Mouse (Mus musculus): Measurements from ENCODE around the gene Mfsd2a. TPM values are rescaled to one million over a fixed set of nuclear protein-coding genes. Genes with fewer than 3 reads are reported as not detected.

The Mfsd2a gene
- polyA plus RNA-seq (2015; fragmentation: Nextera tagmentation; extraction: Ambion mirVana), result not detected in 2 replicates

DNA sequence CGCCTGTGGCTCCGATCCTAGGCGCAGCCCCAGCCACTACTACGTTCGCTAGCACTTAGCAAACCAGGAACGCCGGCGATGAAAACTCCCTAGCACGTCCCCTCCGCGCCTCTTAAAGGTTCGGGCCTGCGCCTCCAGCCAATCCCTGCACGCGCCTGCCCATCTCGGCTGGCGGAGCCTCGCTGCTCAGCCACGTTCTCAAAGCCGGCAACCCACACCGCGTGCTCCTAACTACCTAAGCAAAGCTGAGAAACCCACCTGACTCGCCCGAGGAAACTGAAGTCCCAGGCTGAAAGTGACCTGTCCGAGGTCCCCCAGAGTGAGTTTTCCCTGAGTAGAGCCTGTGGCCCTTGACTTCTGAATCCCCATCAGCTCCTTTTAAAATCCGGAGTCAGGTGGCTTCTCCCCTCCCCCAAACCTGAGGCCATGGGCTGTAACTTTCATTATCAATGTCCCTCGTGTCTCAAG, at the start of gene Mfsd2a:
Mfsd2a (minus strand) TSS at position 89 of the 468 bp plus-strand sequence.
- H3K27me3 ChIP-seq (ENCODE audit: insufficient read depth, low read length), result peaks cover 55% of the 10 kb centered on the region
- H3K36me3 ChIP-seq (replicated peaks; ENCODE audit: insufficient read depth, low read length), result no peaks in the 10 kb centered on the region
- TF ChIP-seq EP300 (IDR thresholded peaks at IDR 0.05; ENCODE audit: low read depth) (no peak), CTCF (IDR thresholded peaks at IDR 0.05; ENCODE audit: low read depth) (no peak)
- DNase-seq (peak; percentile 26), ATAC-seq (peak; percentile 15; the same call in 1 of the 2 replicates)
- WGBS (ENCODE audit: insufficient replicate concordance), result under 1% methylated on average over 27 of the region's 27 CpGs
- peak within 1 kb of the TSS; percentile 46 for H3K4me3 ChIP-seq (ENCODE audit: low read depth, low read length)
- peaks cover 17% of the 10 kb centered on the region for H3K4me1 ChIP-seq (ENCODE audit: insufficient read depth)
- H3K27ac ChIP-seq (ENCODE audit: low read depth), result no peak within 1 kb of the TSS
- H3K4me2 ChIP-seq (ENCODE audit: low read depth, low read length), result peak within 1 kb of the TSS; percentile 77
- no peaks in the 10 kb centered on the region for H3K9me3 ChIP-seq (ENCODE audit: low read length)
- H3K9ac ChIP-seq (replicated peaks), result peak within 1 kb of the TSS; percentile 1; the same call in 1 of the 2 replicates

DNA sequence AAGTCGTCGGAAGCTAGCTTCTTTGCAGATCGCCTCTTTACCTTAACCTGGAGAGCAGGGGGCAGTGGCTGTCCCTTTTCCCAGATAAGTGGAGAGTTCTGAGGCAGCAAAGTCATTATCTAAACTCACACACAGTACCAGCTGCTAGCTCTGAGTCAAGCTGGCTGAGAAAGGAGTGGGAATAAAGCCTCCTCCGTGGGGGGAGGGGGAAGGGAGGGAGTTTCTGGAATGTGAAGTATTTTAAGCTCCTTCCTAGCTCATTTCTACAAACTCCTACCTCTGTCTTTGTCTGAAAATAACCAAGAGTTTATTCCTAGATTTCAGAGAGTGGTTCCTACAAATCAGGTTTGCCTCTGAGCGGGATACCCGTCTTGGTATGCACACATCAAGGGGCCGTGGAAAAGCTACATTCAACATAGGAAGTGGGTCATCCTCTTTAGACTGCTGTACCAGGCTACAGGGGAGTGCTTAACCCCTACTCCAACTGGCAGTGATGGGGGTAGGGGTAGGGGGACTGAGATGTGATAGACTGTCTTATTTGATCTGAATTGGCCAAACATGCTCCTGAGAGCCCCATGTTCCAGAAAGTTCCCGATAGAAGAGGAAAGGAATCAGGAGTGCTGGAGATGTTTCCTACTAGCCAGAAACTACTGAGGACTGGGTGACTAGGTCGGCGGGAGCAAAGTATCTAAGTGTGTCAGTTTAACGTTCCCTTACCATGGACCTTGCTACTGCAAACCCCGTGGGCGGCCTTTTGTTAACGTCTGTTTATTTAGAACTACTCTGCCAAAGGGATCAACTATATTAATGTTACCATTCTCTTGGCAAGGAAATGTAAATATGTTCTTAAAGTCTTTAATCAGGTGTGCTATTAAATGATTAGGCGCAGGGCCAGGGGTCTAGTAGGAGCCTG, 44.3 kb upstream of the Mfsd2a start:
- H3K9me3 ChIP-seq (ENCODE audit: low read length), result no peaks in the 10 kb centered on the region
- no peak overlapping the region for H3K4me3 ChIP-seq (ENCODE audit: low read depth, low read length)
- DNase-seq (no peak), ATAC-seq (no peak)
- peak; percentile 16; the same call in 1 of the 2 replicates for TF ChIP-seq EP300 (IDR thresholded peaks at IDR 0.05; ENCODE audit: low read depth)
- no peak for TF ChIP-seq CTCF (IDR thresholded peaks at IDR 0.05; ENCODE audit: low read depth)
- H3K4me1 ChIP-seq (ENCODE audit: insufficient read depth), result peaks cover 7% of the 10 kb centered on the region; the same call in 1 of the 2 replicates
- WGBS (ENCODE audit: insufficient replicate concordance), result 48% methylated on average over 15 of the region's 15 CpGs
- H3K4me2 ChIP-seq (ENCODE audit: low read depth, low read length), result no peak overlapping the region
- peaks cover 4% of the 10 kb centered on the region; the same call in 1 of the 2 replicates for H3K27me3 ChIP-seq (ENCODE audit: insufficient read depth, low read length)
- peak overlapping the region; percentile 35; the same call in 1 of the 2 replicates for H3K27ac ChIP-seq (ENCODE audit: low read depth)
- no peaks in the 10 kb centered on the region for H3K36me3 ChIP-seq (replicated peaks; ENCODE audit: insufficient read depth, low read length)
- H3K9ac ChIP-seq (replicated peaks), result no peak overlapping the region

- H3K27me3 ChIP-seq (ENCODE audit: insufficient read depth, low read length), result peaks cover 28% of the 10 kb centered on the region
Measured at GRCm38 (mm10) chr4:123000617-123001342, 39.8 kb upstream of the Mfsd2a start.

GRCm38 (mm10) chr4:123000130-123000529, 39.1 kb upstream of the Mfsd2a start:
- WGBS (ENCODE audit: insufficient replicate concordance), result 83% methylated on average over 14 of the region's 14 CpGs
- Histone ChIP-seq H3K36me3 (replicated peaks; ENCODE audit: insufficient read depth, low read length) (no peaks in the 10 kb centered on the region), H3K27me3 (ENCODE audit: insufficient read depth, low read length) (peaks cover 34% of the 10 kb centered on the region), H3K27ac (ENCODE audit: low read depth) (no peak overlapping the region), H3K9ac (replicated peaks) (no peak overlapping the region), H3K9me3 (ENCODE audit: low read length) (no peaks in the 10 kb centered on the region), H3K4me2 (ENCODE audit: low read depth, low read length) (no peak overlapping the region), H3K4me1 (ENCODE audit: insufficient read depth) (peaks cover 14% of the 10 kb centered on the region; the same call in 1 of the 2 replicates), H3K4me3 (ENCODE audit: low read depth, low read length) (no peak overlapping the region)
- ATAC-seq, result no peak
- DNase-seq, result no peak
- TF ChIP-seq CTCF (IDR thresholded peaks at IDR 0.05; ENCODE audit: low read depth) (no peak), EP300 (IDR thresholded peaks at IDR 0.05; ENCODE audit: low read depth) (no peak)

More at GRCm38 (mm10) chr4:123000617-123001342, 39.8 kb upstream of the Mfsd2a start:
- Histone ChIP-seq H3K4me2 (ENCODE audit: low read depth, low read length) (no peak overlapping the region), H3K36me3 (replicated peaks; ENCODE audit: insufficient read depth, low read length) (no peaks in the 10 kb centered on the region), H3K4me1 (ENCODE audit: insufficient read depth) (peaks cover 16% of the 10 kb centered on the region; the same call in 1 of the 2 replicates), H3K9me3 (ENCODE audit: low read length) (no peaks in the 10 kb centered on the region), H3K27ac (ENCODE audit: low read depth) (no peak overlapping the region), H3K9ac (replicated peaks) (no peak overlapping the region), H3K4me3 (ENCODE audit: low read depth, low read length) (no peak overlapping the region)
- 76% methylated on average over 17 of the region's 17 CpGs for WGBS (ENCODE audit: insufficient replicate concordance)
- ATAC-seq (no peak), DNase-seq (no peak)
- TF ChIP-seq CTCF (IDR thresholded peaks at IDR 0.05; ENCODE audit: low read depth) (no peak), EP300 (IDR thresholded peaks at IDR 0.05; ENCODE audit: low read depth) (no peak)

DNA sequence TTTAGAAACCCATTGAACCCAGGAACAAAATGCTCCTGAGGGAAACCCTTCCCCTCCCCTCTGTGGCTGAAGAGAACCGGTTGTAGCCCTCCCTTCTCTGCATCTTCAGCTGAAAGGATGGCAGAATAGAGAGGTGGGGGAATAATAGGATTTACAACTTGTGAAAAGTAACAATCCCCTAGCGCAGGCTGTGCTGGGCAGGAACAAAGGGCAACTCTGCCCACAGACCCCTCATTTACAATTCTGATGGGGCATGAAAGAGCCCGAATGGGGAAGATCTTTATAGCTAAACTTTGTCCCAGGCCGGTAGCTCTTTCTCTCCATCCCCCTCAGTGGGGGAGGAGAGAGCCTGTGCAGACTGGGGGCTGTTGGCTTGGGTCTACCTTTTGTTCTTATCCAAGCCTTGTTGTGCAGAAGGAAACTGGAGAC, 38.3 kb upstream of the Mfsd2a start:
- H3K9me3 ChIP-seq (ENCODE audit: low read length), result no peaks in the 10 kb centered on the region
- H3K27ac ChIP-seq (ENCODE audit: low read depth), result peak overlapping the region; percentile 55; the same call in 1 of the 2 replicates
- 25% methylated on average over 4 of the region's 4 CpGs for WGBS (ENCODE audit: insufficient replicate concordance)
- TF ChIP-seq CTCF (IDR thresholded peaks at IDR 0.05; ENCODE audit: low read depth) (no peak), EP300 (IDR thresholded peaks at IDR 0.05; ENCODE audit: low read depth) (no peak)
- no peak overlapping the region for H3K4me3 ChIP-seq (ENCODE audit: low read depth, low read length)
- H3K4me1 ChIP-seq (ENCODE audit: insufficient read depth), result peaks cover 13% of the 10 kb centered on the region; the same call in 1 of the 2 replicates
- ATAC-seq (no peak), DNase-seq (no peak)
- no peaks in the 10 kb centered on the region for H3K36me3 ChIP-seq (replicated peaks; ENCODE audit: insufficient read depth, low read length)
- peaks cover 40% of the 10 kb centered on the region for H3K27me3 ChIP-seq (ENCODE audit: insufficient read depth, low read length)
- peak overlapping the region; percentile 44 for H3K4me2 ChIP-seq (ENCODE audit: low read depth, low read length)
- 0 out of 2 replicates have a peak overlapping the region, but pooled peaks have one; percentile 42 for H3K9ac ChIP-seq (replicated peaks)
